Mouse (Mus musculus): ENCODE results near the gene Tlr9.

- TF ChIP-seq CTCF (IDR thresholded peaks at IDR 0.05; ENCODE audit: low read depth, low read length) (no peak), GATA1 (IDR thresholded peaks at IDR 0.05; ENCODE audit: borderline replicate concordance, low read length) (no peak), TAL1 (conservative IDR thresholded peaks at IDR 0.05; ENCODE audit: low read depth, low read length) (no peak), POLR2AphosphoS5 (IDR thresholded peaks at IDR 0.05; ENCODE audit: insufficient replicate concordance, low read depth, low read length) (no peak), GATA2 (IDR thresholded peaks at IDR 0.05; ENCODE audit: borderline replicate concordance, low read depth, low read length) (no peak)
Measured at GRCm38 (mm10) chr9:106199535-106200272, 22.7 kb upstream of the Tlr9 start, which contains the start of gene Ppm1m.
